Mouse (Mus musculus): ENCODE measurements at regions not wholly inside any gene's neighbourhood (a gene's known extent, or its start where the extent isn't known, plus 50 kb on each side); places are given as distances from the start of the nearest gene placed in this dataset.
A peak's percentile ranks its signal among the peaks of the same experiment; 100 is the strongest.

DNA sequence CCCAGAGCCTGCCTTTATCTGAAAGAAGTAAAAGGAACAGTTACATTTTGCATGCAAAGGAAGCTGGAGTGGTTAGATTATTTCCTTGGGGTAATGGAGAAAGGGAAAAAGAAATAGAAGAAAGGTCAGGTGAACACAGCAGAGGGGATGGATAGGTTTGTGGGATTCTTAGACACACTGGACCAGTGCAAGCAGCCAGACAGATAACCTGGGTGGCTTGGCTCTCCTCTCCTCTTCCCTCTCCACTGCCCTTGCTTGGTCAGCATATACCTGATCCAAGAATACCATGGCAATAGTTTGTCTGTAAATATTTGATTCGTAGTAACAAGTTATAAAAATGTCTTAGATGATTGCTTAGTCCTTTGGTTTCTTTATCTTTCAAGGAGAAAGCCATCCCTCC lies 59.9 kb upstream of the Slc30a5 start:
- Histone ChIP-seq H3K36me3 (replicated peaks in 1 of 2; ENCODE audit: control insufficient read depth in 1 of 2, insufficient read depth in 1 of 2, low read length in 1 of 2) (no peaks in the 10 kb centered on the region), H3K27me3 (replicated peaks) (no peaks in the 10 kb centered on the region), H3K4me1 (ENCODE audit: control insufficient read depth in 1 of 2, insufficient read depth in 2 of 2) (peaks cover 0 to 9% of the 10 kb centered on the region in 2 experiments; a peak in 2 of 4 replicates), H3K9me3 (replicated peaks; ENCODE audit: low read length) (no peaks in the 10 kb centered on the region), H3K79me2 (replicated peaks; ENCODE audit: control insufficient read depth, extremely low read depth, insufficient read depth, poor library complexity, severe bottlenecking) (no peaks in the 10 kb centered on the region), H3K4me3 (replicated peaks in 1 of 3; ENCODE audit: low read depth in 2 of 3, low read length in 2 of 3, poor library complexity in 1 of 3) (no peak overlapping the region), H3K27ac (ENCODE audit: insufficient read depth, low read depth) (no peak overlapping the region), H3K9ac (ENCODE audit: insufficient read depth, low read depth) (no peak overlapping the region), H3K4me2 (ENCODE audit: insufficient read depth, low read depth, poor library complexity, severe bottlenecking) (peak overlapping the region; percentile 85; the same call in 1 of the 2 replicates)
- dilution Hi-C loops (cut with MboI; ENCODE audit: extremely low pct_ligation_motif_present, extremely low pct_unique_long_range_greater_than_20kb, low sequenced_read_pairs), result no loop called here
- TF ChIP-seq MXI1 (IDR thresholded peaks at IDR 0.05; ENCODE audit: low read depth, low read length), result no peak
- TF ChIP-seq ETS1 (conservative IDR thresholded peaks at IDR 0.05; ENCODE audit: low read depth, low read length), result no peak
- TF ChIP-seq POLR2AphosphoS2 (IDR thresholded peaks at IDR 0.05; ENCODE audit: low read depth, low read length), result no peak
- no peak for TF ChIP-seq JUND (conservative IDR thresholded peaks at IDR 0.05; ENCODE audit: low read depth, low read length)
- TF ChIP-seq RAD21 (IDR thresholded peaks at IDR 0.05; ENCODE audit: low read depth, low read length), result no peak
- no peak for TF ChIP-seq ZKSCAN1 (IDR thresholded peaks at IDR 0.05; ENCODE audit: borderline replicate concordance, low read depth, low read length)
- TF ChIP-seq KAT2A (IDR thresholded peaks at IDR 0.05; ENCODE audit: insufficient replicate concordance, low read length), result no peak
- TF ChIP-seq ZNF384 (IDR thresholded peaks at IDR 0.05; ENCODE audit: low read depth, low read length), result no peak
- no peak for TF ChIP-seq SMC3 (IDR thresholded peaks at IDR 0.05; ENCODE audit: low read depth, low read length)
- no peak for TF ChIP-seq GABPA (IDR thresholded peaks at IDR 0.05; ENCODE audit: insufficient replicate concordance, low read depth, low read length)
- in situ Hi-C loops (cut with MboI; ENCODE audit: low pct_ligation_motif_present, low pct_unique_long_range_greater_than_20kb, low sequenced_read_pairs), result loop anchor here (25.0 kb wide), 1 partner anchor 819 kb away; no protein-coding TSS in a partner anchor
- DNase-seq (ENCODE audit: extremely low read depth), result no peak

DNA sequence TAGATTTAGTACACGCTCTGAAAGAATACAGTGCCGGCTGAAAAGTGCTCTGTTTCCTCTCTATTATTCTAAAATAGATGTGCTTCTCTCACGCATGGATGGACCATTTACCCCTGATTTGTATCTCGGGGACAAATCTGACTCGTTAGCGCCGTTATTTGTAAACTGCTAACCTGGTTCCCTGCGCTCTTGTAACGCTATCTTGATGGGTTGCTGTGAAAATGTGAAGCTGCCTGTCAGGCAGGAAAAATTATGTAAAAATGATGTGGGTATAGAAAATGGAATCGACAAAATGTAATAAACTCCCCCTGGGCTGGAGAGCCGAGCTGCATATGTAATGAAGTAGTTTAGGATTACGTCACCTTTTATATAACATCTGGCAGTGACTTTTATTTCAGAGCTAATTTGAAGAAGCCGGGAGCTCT lies 59.4 kb upstream of the Slc30a5 start:
- Histone ChIP-seq H3K4me2 (ENCODE audit: insufficient read depth, low read depth, poor library complexity, severe bottlenecking) (peak overlapping the region; percentile 85), H3K4me3 (replicated peaks in 1 of 3; ENCODE audit: low read depth in 2 of 3, low read length in 2 of 3, poor library complexity in 1 of 3) (no peak overlapping the region), H3K9ac (ENCODE audit: insufficient read depth, low read depth) (no peak overlapping the region), H3K9me3 (replicated peaks; ENCODE audit: low read length) (no peaks in the 10 kb centered on the region), H3K79me2 (replicated peaks; ENCODE audit: control insufficient read depth, extremely low read depth, insufficient read depth, poor library complexity, severe bottlenecking) (no peaks in the 10 kb centered on the region), H3K27me3 (replicated peaks) (no peaks in the 10 kb centered on the region), H3K36me3 (replicated peaks in 1 of 2; ENCODE audit: control insufficient read depth in 1 of 2, insufficient read depth in 1 of 2, low read length in 1 of 2) (no peaks in the 10 kb centered on the region), H3K27ac (ENCODE audit: insufficient read depth, low read depth) (no peak overlapping the region), H3K4me1 (ENCODE audit: control insufficient read depth in 1 of 2, insufficient read depth in 2 of 2) (peaks cover 0 to 11% of the 10 kb centered on the region in 2 experiments; a peak in 2 of 4 replicates)
- in situ Hi-C loops (cut with MboI; ENCODE audit: low pct_ligation_motif_present, low pct_unique_long_range_greater_than_20kb, low sequenced_read_pairs), result loop anchor here (25.0 kb wide), 1 partner anchor 820 kb away; no protein-coding TSS in a partner anchor
- DNase-seq (ENCODE audit: extremely low read depth), result no peak
- no peak for TF ChIP-seq ZKSCAN1 (IDR thresholded peaks at IDR 0.05; ENCODE audit: borderline replicate concordance, low read depth, low read length)
- peak; percentile 21; the same call in 1 of the 2 replicates for TF ChIP-seq JUN (IDR thresholded peaks at IDR 0.05; ENCODE audit: insufficient read depth, low read depth, low read length)
- dilution Hi-C loops (cut with MboI; ENCODE audit: extremely low pct_ligation_motif_present, extremely low pct_unique_long_range_greater_than_20kb, low sequenced_read_pairs), result no loop called here

DNA sequence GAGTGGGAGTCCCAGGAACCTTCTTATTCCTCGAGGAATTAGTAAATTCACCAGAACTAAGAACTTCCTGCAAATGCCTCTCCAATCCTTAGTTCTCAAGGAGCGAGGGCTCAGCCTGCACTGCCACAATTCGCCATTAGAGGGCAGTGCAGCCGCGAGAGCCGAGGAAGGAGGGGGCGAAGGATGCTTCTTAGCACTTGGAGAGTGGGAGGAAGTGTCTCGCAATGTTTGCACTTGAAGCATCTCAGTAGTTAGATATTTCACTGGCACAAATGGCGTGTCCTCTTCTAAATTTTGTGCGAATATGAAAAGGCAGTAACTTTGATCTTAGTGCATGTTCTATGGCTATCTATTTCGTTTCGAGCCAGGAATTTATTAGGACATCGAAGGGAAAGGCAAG lies 59.0 kb upstream of the Slc30a5 start:
- no peaks in the 10 kb centered on the region for H3K27me3 ChIP-seq (replicated peaks)
- H3K27ac ChIP-seq (ENCODE audit: insufficient read depth, low read depth), result no peak overlapping the region
- H3K79me2 ChIP-seq (replicated peaks; ENCODE audit: control insufficient read depth, extremely low read depth, insufficient read depth, poor library complexity, severe bottlenecking), result no peaks in the 10 kb centered on the region
- dilution Hi-C loops (cut with MboI; ENCODE audit: extremely low pct_ligation_motif_present, extremely low pct_unique_long_range_greater_than_20kb, low sequenced_read_pairs) (no loop called here), in situ Hi-C loops (cut with MboI; ENCODE audit: low pct_ligation_motif_present, low pct_unique_long_range_greater_than_20kb, low sequenced_read_pairs) (loop anchor here (25.0 kb wide), 1 partner anchor 820 kb away; no protein-coding TSS in a partner anchor)
- H3K9ac ChIP-seq (ENCODE audit: insufficient read depth, low read depth), result no peak overlapping the region
- no peaks in the 10 kb centered on the region for H3K36me3 ChIP-seq (replicated peaks in 1 of 2; ENCODE audit: control insufficient read depth in 1 of 2, insufficient read depth in 1 of 2, low read length in 1 of 2)
- H3K9me3 ChIP-seq (replicated peaks; ENCODE audit: low read length), result no peaks in the 10 kb centered on the region
- H3K4me1 ChIP-seq (ENCODE audit: control insufficient read depth in 1 of 2, insufficient read depth in 2 of 2), result peaks cover 0 to 15% of the 10 kb centered on the region in 2 experiments; a peak in 2 of 4 replicates
- DNase-seq (ENCODE audit: extremely low read depth), result peak; percentile 57
- peak overlapping the region; percentile 85 for H3K4me2 ChIP-seq (ENCODE audit: insufficient read depth, low read depth, poor library complexity, severe bottlenecking)
- no peak overlapping the region for H3K4me3 ChIP-seq (replicated peaks in 1 of 3; ENCODE audit: low read depth in 2 of 3, low read length in 2 of 3, poor library complexity in 1 of 3)
- TF ChIP-seq ZC3H11A (IDR thresholded peaks at IDR 0.05; ENCODE audit: low read depth, low read length), result no peak
- no peak for TF ChIP-seq ZKSCAN1 (IDR thresholded peaks at IDR 0.05; ENCODE audit: borderline replicate concordance, low read depth, low read length)
- TF ChIP-seq BHLHE40 (IDR thresholded peaks at IDR 0.05; ENCODE audit: low read depth, low read length), result no peak
- no peak for TF ChIP-seq MYC (IDR thresholded peaks at IDR 0.05; ENCODE audit: low read depth, low read length)
- TF ChIP-seq MEF2A (IDR thresholded peaks at IDR 0.05; ENCODE audit: borderline replicate concordance, low read depth, low read length), result no peak
- no peak for TF ChIP-seq JUND (conservative IDR thresholded peaks at IDR 0.05; ENCODE audit: low read depth, low read length)
- TF ChIP-seq MXI1 (IDR thresholded peaks at IDR 0.05; ENCODE audit: low read depth, low read length), result no peak
- 0 out of 2 replicates have a peak, but pooled peaks have one; percentile 13 for TF ChIP-seq ELF1 (IDR thresholded peaks at IDR 0.05; ENCODE audit: low read depth, low read length)
- TF ChIP-seq KAT2A (IDR thresholded peaks at IDR 0.05; ENCODE audit: insufficient replicate concordance, low read length), result no peak
- peak; percentile 82 for TF ChIP-seq MAZ (IDR thresholded peaks at IDR 0.05; ENCODE audit: low read depth, low read length)
- peak; percentile 65 for TF ChIP-seq SMC3 (IDR thresholded peaks at IDR 0.05; ENCODE audit: low read depth, low read length)
- TF ChIP-seq NELFE (IDR thresholded peaks at IDR 0.05; ENCODE audit: low read depth, low read length), result no peak
- TF ChIP-seq USF1 (IDR thresholded peaks at IDR 0.05; ENCODE audit: low read depth, low read length), result no peak
- no peak for TF ChIP-seq TCF12 (IDR thresholded peaks at IDR 0.05; ENCODE audit: low read depth, low read length)
- no peak for TF ChIP-seq NRF1 (IDR thresholded peaks at IDR 0.05; ENCODE audit: low read depth, low read length)
- no peak for TF ChIP-seq PAX5 (IDR thresholded peaks at IDR 0.05; ENCODE audit: low read length)
- TF ChIP-seq RAD21 (IDR thresholded peaks at IDR 0.05; ENCODE audit: low read depth, low read length), result peak; percentile 81
- TF ChIP-seq HCFC1 (IDR thresholded peaks at IDR 0.05; ENCODE audit: low read depth, low read length), result no peak

Measured in CH12.LX (cell line).